Mouse (Mus musculus) liver, adult (tissue): ENCODE measurements around the gene Cenpf.

Experiments used
- GATA4 ChIP-seq: IDR thresholded peaks from 2 replicates; pipeline ENCODE4 v1.6.1; 2014; ENCODE audit warnings: mild to moderate bottlenecking, low read length; ENCODE audit not compliant: insufficient replicate concordance

Cenpf gene

GRCm38 (mm10) chr1:189706040-189706645, 18.3 kb upstream of the Cenpf start:
- TF ChIP-seq GATA4: no peak

DNA sequence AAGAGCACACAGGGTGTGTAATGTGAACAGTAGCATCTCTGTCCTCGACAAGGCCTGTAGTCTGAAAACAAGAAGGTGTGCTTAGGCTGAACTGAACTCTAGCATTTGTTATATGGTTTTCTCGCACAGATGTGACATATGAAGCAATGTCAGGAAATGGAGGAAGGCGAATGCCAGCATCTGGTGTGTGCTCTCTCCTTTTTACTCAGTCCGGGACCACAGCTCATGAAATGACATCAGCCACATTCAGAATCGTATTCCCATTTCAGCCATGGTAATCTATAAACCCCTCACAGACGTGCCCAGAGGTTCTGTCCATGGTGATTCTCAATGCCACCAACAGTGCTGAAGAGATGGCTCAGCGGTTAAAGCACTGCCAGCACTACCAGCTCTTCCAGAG, 15.7 kb upstream of the Cenpf start:
- no peak for TF ChIP-seq GATA4

DNA sequence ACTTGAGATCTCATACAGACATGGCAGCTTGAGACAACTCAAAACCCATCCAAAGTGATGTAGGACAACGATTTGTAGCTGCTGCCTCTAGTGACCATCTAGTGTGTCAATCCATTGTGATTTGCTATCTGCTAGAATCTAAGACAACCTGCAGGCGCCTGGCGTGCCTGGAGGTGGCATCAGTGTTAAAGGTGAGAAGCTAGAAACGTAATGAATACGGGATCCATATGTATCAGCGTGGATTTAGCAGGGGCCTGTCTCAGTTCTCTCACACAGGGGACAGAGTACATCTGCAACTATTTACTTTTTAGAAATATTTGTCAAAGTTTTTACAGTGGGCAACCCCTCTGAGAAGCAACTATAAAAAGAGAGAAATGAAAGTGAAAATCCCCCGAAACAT, 15.3 kb upstream of the Cenpf start:
- TF ChIP-seq GATA4: no peak

DNA sequence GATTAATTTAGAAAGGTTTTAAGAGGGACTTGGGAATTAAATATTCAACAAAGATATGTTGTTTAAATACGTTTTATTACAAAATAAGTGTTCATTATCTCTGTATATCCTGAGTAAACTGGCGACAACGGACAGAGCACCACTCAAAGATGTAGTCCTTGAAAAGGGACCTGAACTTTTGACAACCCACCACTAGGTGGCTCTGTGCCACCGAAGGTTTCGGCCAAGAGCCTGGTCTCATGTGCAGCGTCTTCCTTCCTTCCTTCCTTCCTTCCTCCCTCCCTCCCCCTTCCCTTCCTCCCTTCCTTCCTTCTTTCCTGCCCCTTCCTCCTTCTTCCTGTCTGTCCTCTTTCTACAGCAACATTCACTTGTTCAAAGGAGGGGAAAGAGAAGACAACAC, 13.1 kb upstream of the Cenpf start:
- TF ChIP-seq GATA4: no peak

GRCm38 (mm10) chr1:189700186-189700585, 12.3 kb upstream of the Cenpf start:
- no peak for TF ChIP-seq GATA4

- TF ChIP-seq GATA4: no peak
These were observed 10.5 kb upstream of the Cenpf start for GRCm38 (mm10) chr1:189698416-189698815.

DNA sequence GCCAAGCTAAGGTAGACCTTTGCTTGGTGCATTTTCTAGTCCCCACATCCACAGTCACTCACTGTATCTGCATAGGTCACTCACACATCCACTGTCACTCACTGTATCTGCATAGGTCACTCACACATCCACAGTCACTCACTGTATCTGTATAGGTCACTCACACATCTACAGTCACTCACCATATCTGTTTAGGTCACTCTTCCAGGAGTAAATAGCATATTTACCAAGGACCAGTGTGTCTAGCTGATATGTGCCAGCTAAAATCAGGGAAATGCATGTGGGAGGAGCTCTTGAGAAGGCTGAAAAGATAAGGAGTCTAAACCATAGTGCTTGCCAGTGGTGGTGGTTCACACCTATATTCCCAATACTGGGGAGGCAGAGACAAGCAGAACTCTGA, 7.4 kb upstream of the Cenpf start:
- TF ChIP-seq GATA4: no peak

- no peak for TF ChIP-seq GATA4
These were observed 6.5 kb upstream of the Cenpf start for GRCm38 (mm10) chr1:189694391-189694790.

DNA sequence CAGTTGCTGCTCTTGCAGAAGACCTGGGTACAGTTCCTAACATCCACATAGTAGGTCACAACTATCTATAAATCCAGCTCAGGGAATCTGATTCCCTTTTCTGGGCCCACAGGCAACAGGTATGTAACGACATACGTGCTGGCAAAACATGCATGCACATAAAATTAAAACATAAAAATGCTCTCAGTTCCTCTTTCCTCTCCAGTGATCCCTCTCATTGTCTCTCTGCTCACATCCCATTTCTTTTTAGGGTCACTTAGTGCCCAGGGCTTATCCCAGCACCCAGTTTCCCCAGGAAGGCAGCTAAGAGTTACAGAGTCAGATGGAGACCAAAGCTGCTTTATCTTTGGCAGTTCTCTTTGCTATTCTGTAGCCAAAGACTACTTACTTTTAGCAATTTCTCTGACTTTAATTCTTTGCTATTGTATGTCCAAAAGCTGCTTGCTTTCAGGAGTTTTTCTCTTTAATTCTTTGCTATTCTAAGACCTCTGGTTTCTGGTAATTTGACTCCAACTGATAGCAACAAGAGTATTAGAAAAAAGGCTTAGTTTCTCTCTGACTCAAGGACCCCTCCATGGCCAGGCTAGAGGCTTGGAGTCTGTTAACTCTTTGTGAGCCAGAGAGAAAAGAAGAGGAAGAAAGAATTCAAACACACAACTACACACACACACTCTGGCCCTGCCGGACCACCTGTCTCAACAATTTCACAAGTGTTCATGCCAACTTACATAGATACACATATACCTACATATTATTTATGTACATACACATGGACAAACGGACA, 1.4 kb upstream of the Cenpf start:
- no peak for TF ChIP-seq GATA4

- no peak for TF ChIP-seq GATA4
These were observed 483 bp upstream of the Cenpf start for GRCm38 (mm10) chr1:189688388-189688750.

GRCm38 (mm10) chr1:189686025-189686424, 1.9 kb downstream of the Cenpf start:
- TF ChIP-seq GATA4: no peak

- no peak for TF ChIP-seq GATA4
These were observed 3.0 kb downstream of the Cenpf start for GRCm38 (mm10) chr1:189684786-189685415.

DNA sequence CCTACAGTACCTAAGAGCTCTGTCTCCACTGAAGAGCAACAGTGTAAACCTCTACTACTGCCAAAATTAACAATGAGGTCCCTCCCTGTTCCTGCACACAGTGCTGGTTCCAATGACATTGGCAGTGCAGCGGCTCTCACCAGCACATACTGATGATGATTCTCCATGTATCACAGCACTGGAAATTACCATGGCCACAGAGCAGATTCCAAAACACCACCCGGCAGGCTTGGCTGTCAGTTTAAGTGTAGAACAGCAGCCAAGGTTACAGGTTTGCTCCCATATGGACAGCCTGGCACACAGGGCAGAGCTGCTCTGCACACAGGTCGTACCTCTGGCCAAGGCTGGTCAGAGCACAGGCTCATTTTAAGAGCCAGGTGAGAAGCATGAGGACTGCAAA, 8.3 kb downstream of the Cenpf start:
- no peak for TF ChIP-seq GATA4

DNA sequence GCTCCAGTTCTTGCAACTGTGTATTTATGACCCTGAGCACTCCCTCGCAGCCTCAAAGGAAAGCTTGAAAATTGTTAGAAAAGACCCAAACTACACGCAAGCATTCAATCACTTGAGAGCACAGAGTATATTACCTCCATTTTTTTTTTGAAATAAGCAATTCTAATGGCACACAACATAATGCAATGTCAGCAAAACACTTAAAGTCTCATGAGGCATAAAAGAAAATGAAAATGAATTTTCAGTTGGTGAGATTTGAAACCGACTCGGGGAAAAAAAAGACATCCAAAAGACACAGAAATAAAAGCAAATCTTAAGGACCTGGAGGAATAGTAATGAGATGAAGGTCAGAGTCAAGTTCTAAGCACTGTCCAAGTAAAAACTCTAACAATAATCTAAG, 11.9 kb downstream of the Cenpf start:
- no peak for TF ChIP-seq GATA4

DNA sequence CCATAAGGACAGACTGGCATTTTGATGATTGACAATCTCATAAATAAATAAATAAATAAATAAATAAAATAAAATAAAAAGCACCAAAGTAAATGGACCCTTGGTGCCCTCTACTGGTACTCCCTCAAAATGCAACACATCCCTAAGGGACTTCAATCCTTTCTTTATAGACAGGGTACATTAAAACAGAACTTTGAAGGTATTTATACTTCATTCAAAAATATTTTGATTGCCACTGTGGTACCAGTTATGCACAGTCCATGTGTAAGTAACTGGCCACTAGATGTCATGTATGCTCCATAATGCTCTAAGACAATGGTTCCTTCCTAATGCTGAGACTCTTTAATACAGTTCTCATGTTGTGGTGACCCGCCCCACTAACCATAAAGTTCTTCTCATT, 12.5 kb downstream of the Cenpf start:
- TF ChIP-seq GATA4: no peak

- TF ChIP-seq GATA4: no peak
These were observed 21.9 kb downstream of the Cenpf start for GRCm38 (mm10) chr1:189665966-189666365.

GRCm38 (mm10) chr1:189664873-189665144, 23.1 kb downstream of the Cenpf start:
- no peak for TF ChIP-seq GATA4
